Comparison of ENCODE assay signal across 17 mouse cellular contexts in genomic region chr5:121380692-121381091, GRCm38 (mm10). TPM values are rescaled to one million over a fixed set of nuclear protein-coding genes. Genes with fewer than 3 reads are reported as not detected.
A peak's percentile ranks its signal among the peaks of the same experiment; 100 is the strongest.
DNase-seq lines count a peak whose midpoint lies in the region; ATAC-seq and TF ChIP-seq lines count a peak whose summit lies in the region.
"Had no signal": no experiment of that assay in that cellular context is flagged by ENCODE, and none has a peak within 500 bp of the region (broad histone marks: within the 10 kb centered on the region; RNA-seq: fewer than 3 reads in every experiment).

No protein-coding gene starts in this region.

- 0 out of 2 replicates have a peak, but pooled peaks have one; percentile 16 for TF ChIP-seq RAD21 in MEL (IDR thresholded peaks at IDR 0.05; ENCODE audit: low read depth, low read length)

- no peak for TF ChIP-seq EP300 in heart, postnatal 0 days (IDR thresholded peaks at IDR 0.05; ENCODE audit: low read depth)
- TF ChIP-seq EP300 in MEL (IDR thresholded peaks at IDR 0.05; ENCODE audit: low read depth in 1 of 2, low read length in 2 of 2): no peak

- WGBS in heart, postnatal 0 days: 96% methylated on average over 2 of the region's 2 CpGs
- 96% methylated on average over 2 of the region's 2 CpGs for WGBS in heart, embryonic 10.5 days
- 89% methylated on average over 2 of the region's 2 CpGs for WGBS in lung, embryonic 14.5 days
- WGBS in lung, adult 2 months: 92% methylated on average over 2 of the region's 2 CpGs

- no peak overlapping the region for H3K4me2 ChIP-seq in heart, postnatal 0 days (ENCODE audit: low read depth, low read length)
- no peak overlapping the region for H3K4me2 ChIP-seq in lung, embryonic 14.5 days
- H3K4me2 ChIP-seq: forebrain, embryonic 12.5 days; liver, embryonic 13.5 days; neural tube, embryonic 13.5 days had no signal

- peak; percentile 43 for TF ChIP-seq CTCF in heart, postnatal 0 days (IDR thresholded peaks at IDR 0.05; ENCODE audit: low read depth)
- peak; percentile 60 for TF ChIP-seq CTCF in lung, embryonic 14.5 days (IDR thresholded peaks at IDR 0.05; ENCODE audit: low read depth)
- TF ChIP-seq CTCF in lung, adult 2 months (IDR thresholded peaks at IDR 0.05; ENCODE audit: insufficient read depth, low read length): no peak; the same call in 1 of the 2 replicates
- peak; percentile 22 to 82 (median 51); a peak in 4 of 6 replicates for TF ChIP-seq CTCF in MEL (IDR thresholded peaks at IDR 0.05 in 2 of 3, conservative IDR thresholded peaks at IDR 0.05 in 1 of 3; ENCODE audit: control insufficient read depth in 1 of 3, insufficient read depth in 1 of 3, low read depth in 2 of 3, low read length in 3 of 3, poor library complexity in 1 of 3, severe bottlenecking in 1 of 3)

- DNase-seq in heart, postnatal 0 days (ENCODE audit: low spot score): no peak
- DNase-seq in heart, embryonic 10.5 days (ENCODE audit: low spot score): no peak
- peak; percentile 14 for DNase-seq in lung, embryonic 14.5 days
- DNase-seq in lung, adult 2 months: no peak
- DNase-seq in MEL (ENCODE audit: low read depth, low spot score): peak; percentile 41
- DNase-seq in retina, embryonic 14.5 days (ENCODE audit: low spot score): peak; percentile 17
- no peak for DNase-seq in right cerebral cortex, postnatal 14 days
- DNase-seq in cerebellum, postnatal 36 days: no peak
- DNase-seq: adrenal gland, postnatal 14 days; cerebellum, adult 18-20 months; gastrocnemius, postnatal 36 days; heart, postnatal 14 days; kidney, adult 11 months; layer of hippocampus, adult 9-11 months; liver, embryonic 13.5 days had no signal

- no peaks in the 10 kb centered on the region for H3K9me3 ChIP-seq in heart, postnatal 0 days (replicated peaks; ENCODE audit: control insufficient read depth, low read length)
- H3K9me3 ChIP-seq in heart, embryonic 10.5 days: no peaks in the 10 kb centered on the region; the same call in 1 of the 2 replicates
- no peaks in the 10 kb centered on the region for H3K9me3 ChIP-seq in lung, embryonic 14.5 days (ENCODE audit: low read depth, low read length)
- no peaks in the 10 kb centered on the region for H3K9me3 ChIP-seq in MEL (replicated peaks; ENCODE audit: insufficient read depth, low read length)
- H3K9me3 ChIP-seq: liver, embryonic 13.5 days; neural tube, embryonic 13.5 days had no signal

- no peak for ATAC-seq in heart, postnatal 0 days (ENCODE audit: insufficient read depth, low read depth)
- ATAC-seq in lung, embryonic 14.5 days (ENCODE audit: insufficient read depth): no peak

- peaks cover 3% of the 10 kb centered on the region; the same call in 1 of the 2 replicates for H3K79me2 ChIP-seq in MEL (ENCODE audit: control insufficient read depth, insufficient read depth, low read length, poor library complexity)

- H3K27ac ChIP-seq in heart, postnatal 0 days (ENCODE audit: low read depth): no peak overlapping the region
- H3K27ac ChIP-seq in heart, embryonic 10.5 days: no peak overlapping the region
- no peak overlapping the region for H3K27ac ChIP-seq in lung, embryonic 14.5 days (ENCODE audit: low read depth)
- no peak overlapping the region for H3K27ac ChIP-seq in MEL (ENCODE audit: control insufficient read depth, low read depth, low read length)
- H3K27ac ChIP-seq: forebrain, embryonic 12.5 days; liver, embryonic 13.5 days; neural tube, embryonic 13.5 days had no signal

- no peaks in the 10 kb centered on the region for H3K27me3 ChIP-seq in heart, postnatal 0 days (ENCODE audit: control insufficient read depth, insufficient read depth, low read length)
- no peaks in the 10 kb centered on the region for H3K27me3 ChIP-seq in heart, embryonic 10.5 days (ENCODE audit: insufficient read depth, poor library complexity, severe bottlenecking)
- no peaks in the 10 kb centered on the region for H3K27me3 ChIP-seq in lung, embryonic 14.5 days (ENCODE audit: insufficient read depth, low read length)
- no peaks in the 10 kb centered on the region for H3K27me3 ChIP-seq in MEL (ENCODE audit: control insufficient read depth in 1 of 2, insufficient read depth in 2 of 2, low read length in 2 of 2)
- H3K27me3 ChIP-seq: forebrain, embryonic 12.5 days; liver, embryonic 13.5 days; neural tube, embryonic 13.5 days had no signal

- TF ChIP-seq POLR2A in lung, adult 2 months (IDR thresholded peaks at IDR 0.05; ENCODE audit: borderline replicate concordance, extremely low read depth, low read depth, low read length): no peak
- TF ChIP-seq POLR2A in MEL (IDR thresholded peaks at IDR 0.05; ENCODE audit: control insufficient read depth in 1 of 2, insufficient read depth in 1 of 2, low read depth in 1 of 2, low read length in 2 of 2, poor library complexity in 1 of 2): no peak

- H3K4me1 ChIP-seq in heart, postnatal 0 days (ENCODE audit: control insufficient read depth, insufficient read depth): no peaks in the 10 kb centered on the region
- peaks cover 3% of the 10 kb centered on the region; the same call in 1 of the 2 replicates for H3K4me1 ChIP-seq in heart, embryonic 10.5 days
- H3K4me1 ChIP-seq in lung, embryonic 14.5 days (ENCODE audit: insufficient read depth): no peaks in the 10 kb centered on the region
- peaks cover 2% of the 10 kb centered on the region; the same call in 1 of the 2 replicates for H3K4me1 ChIP-seq in lung, adult 2 months (ENCODE audit: control insufficient read depth, insufficient read depth, low read length)
- H3K4me1 ChIP-seq in MEL (ENCODE audit: control insufficient read depth in 1 of 2, insufficient read depth in 2 of 2, low read length in 2 of 2): peaks cover 0 to 3% of the 10 kb centered on the region in 2 experiments; a peak in 2 of 4 replicates

- H3K36me3 ChIP-seq in heart, postnatal 0 days (replicated peaks; ENCODE audit: control insufficient read depth, insufficient read depth, low read length): peaks cover 64% of the 10 kb centered on the region
- peaks cover 72% of the 10 kb centered on the region for H3K36me3 ChIP-seq in heart, embryonic 10.5 days
- H3K36me3 ChIP-seq in lung, embryonic 14.5 days (ENCODE audit: insufficient read depth): peaks cover 63% of the 10 kb centered on the region
- peaks cover 0 to 5% of the 10 kb centered on the region in 2 experiments; a peak in 1 of 4 replicates for H3K36me3 ChIP-seq in MEL (ENCODE audit: control insufficient read depth in 1 of 2, insufficient read depth in 2 of 2, low read length in 2 of 2)

- H3K9ac ChIP-seq in heart, postnatal 0 days (replicated peaks; ENCODE audit: low read depth, low read length): no peak overlapping the region
- H3K9ac ChIP-seq in lung, embryonic 14.5 days: no peak overlapping the region
- H3K9ac ChIP-seq in MEL (ENCODE audit: control insufficient read depth, low read depth, low read length, poor library complexity, severe bottlenecking): no peak overlapping the region
- H3K9ac ChIP-seq: forebrain, embryonic 12.5 days; liver, embryonic 13.5 days; neural tube, embryonic 13.5 days had no signal

- no peak overlapping the region for H3K4me3 ChIP-seq in heart, postnatal 0 days (ENCODE audit: low read depth, low read length)
- no peak overlapping the region for H3K4me3 ChIP-seq in heart, embryonic 10.5 days
- no peak overlapping the region for H3K4me3 ChIP-seq in lung, embryonic 14.5 days (ENCODE audit: low read depth, low read length)
- H3K4me3 ChIP-seq in lung, adult 2 months (replicated peaks; ENCODE audit: extremely low read depth, low read depth, low read length): no peak overlapping the region
- no peak overlapping the region for H3K4me3 ChIP-seq in MEL (ENCODE audit: control insufficient read depth in 1 of 2, insufficient read depth in 1 of 2, low read depth in 2 of 2, low read length in 2 of 2)
- H3K4me3 ChIP-seq: forebrain, embryonic 12.5 days; liver, embryonic 13.5 days; neural tube, embryonic 13.5 days had no signal

TF ChIP-seq in MEL, 35 proteins besides CTCF, POLR2A, EP300 and RAD21:
- peak; percentile 23 for TF ChIP-seq SMC3 (IDR thresholded peaks at IDR 0.05; ENCODE audit: low read depth, low read length)
- TF ChIP-seq TBP (IDR thresholded peaks at IDR 0.05; ENCODE audit: low read depth, low read length): no peak
TF ChIP-seq in MEL: peak in this region for 1.

RNA-seq across cellular contexts. Expression of gene Trafd1, which starts 4.7 kb away (rescaled TPM):
- 83.8 and 113 TPM in 2 replicates for total RNA-seq in heart, postnatal 0 days (2014; rRNA removed; ENCODE audit: low replicate concordance)
- polyA plus RNA-seq in heart, postnatal 0 days (2015; fragmentation: Nextera tagmentation; extraction: Ambion mirVana): 67.2 and 67.7 TPM in 2 replicates
- 71.9 and 80.3 TPM in 2 replicates for polyA plus RNA-seq in heart, embryonic 10.5 days (2016; fragmentation: Nextera tagmentation; extraction: Ambion mirVana)
- 60.8 and 61.0 TPM in 2 replicates for polyA plus RNA-seq in lung, embryonic 14.5 days (2014; fragmentation: Nextera tagmentation; extraction: Ambion mirVana)
- polyA plus RNA-seq in lung, adult 2 months (2012; rRNA removed): 83.8 and 108 TPM in 2 replicates
- 12.9 and 15.4 TPM in 2 replicates for total RNA-seq in MEL (2012; rRNA removed)
- 10 to 100 TPM in 1 of 2 experiments, not detected in 1; 21.4 TPM for polyA plus RNA-seq in MEL (2012; ENCODE audit: insufficient read depth in 1 of 2, insufficient read length in 2 of 2, low read depth in 1 of 2, low replicate concordance in 2 of 2, missing spikeins in 1 of 2)

RNA-seq across cellular contexts. Expression of gene Naa25, which starts 17.0 kb away (rescaled TPM):
- 15.8 and 16.6 TPM in 2 replicates for total RNA-seq in heart, postnatal 0 days (2014; rRNA removed; ENCODE audit: low replicate concordance)
- 19.9 and 21.4 TPM in 2 replicates for polyA plus RNA-seq in heart, postnatal 0 days (2015; fragmentation: Nextera tagmentation; extraction: Ambion mirVana)
- polyA plus RNA-seq in heart, embryonic 10.5 days (2016; fragmentation: Nextera tagmentation; extraction: Ambion mirVana): 47.3 and 50.7 TPM in 2 replicates
- 42.8 and 43.5 TPM in 2 replicates for polyA plus RNA-seq in lung, embryonic 14.5 days (2014; fragmentation: Nextera tagmentation; extraction: Ambion mirVana)
- polyA plus RNA-seq in lung, adult 2 months (2012; rRNA removed): 6.2 and 10.0 TPM in 2 replicates
- 53.0 and 56.4 TPM in 2 replicates for total RNA-seq in MEL (2012; rRNA removed)
- polyA plus RNA-seq in MEL (2012; ENCODE audit: insufficient read depth in 1 of 2, insufficient read length in 2 of 2, low read depth in 1 of 2, low replicate concordance in 2 of 2, missing spikeins in 1 of 2): 10 to 100 TPM in 1 of 2 experiments, not detected in 1; 59.6 TPM

Comparison
In these comparisons a context has a peak if more than half of its experiments do, and no peak if none do; other contexts are left out.
1. DNase-seq: peak in lung, embryonic 14.5 days (single experiment), MEL (single experiment) and retina, embryonic 14.5 days (single experiment); none in heart, postnatal 0 days (single experiment), heart, embryonic 10.5 days (single experiment), lung, adult 2 months (single experiment), right cerebral cortex, postnatal 14 days (single experiment) and cerebellum, postnatal 36 days (0 of 2).